Mouse (Mus musculus) CH12.LX (cell line): ENCODE measurements around the gene Fam161b. TPM values are rescaled to one million over a fixed set of nuclear protein-coding genes. Genes with fewer than 3 reads are reported as not detected.

Experiments used
- DNase-seq: peaks from one replicate; pipeline ENCODE4 v3.0.0-alpha.2; 2013; ENCODE audit errors: extremely low read depth
- H3K27ac ChIP-seq: 2 replicates; pipeline ENCODE4 v1.5.1; 2012; ENCODE audit warnings: low read depth, mild to moderate bottlenecking, control low read depth, moderate library complexity; ENCODE audit not compliant: insufficient read depth
- H3K27me3 ChIP-seq: replicated peaks from 2 replicates; pipeline ENCODE3; 2012; ENCODE audit warnings: inconsistent platforms
- H3K36me3 ChIP-seq, 2 experiments: replicated peaks in 1 of 2; 2 replicates each; pipeline versions ENCODE3 to v1.6.1; 2012; ENCODE audit warnings: inconsistent platforms in 1 of 2, low read length in 1 of 2, mild to moderate bottlenecking in 1 of 2, mixed read lengths in 1 of 2, moderate library complexity in 1 of 2; ENCODE audit not compliant: control insufficient read depth in 1 of 2, insufficient read depth in 1 of 2
- H3K4me1 ChIP-seq, 2 experiments: 2 replicates each; pipeline ENCODE4 v1.6.1; 2012; ENCODE audit warnings: inconsistent platforms in 1 of 2, moderate library complexity in 1 of 2; ENCODE audit not compliant: insufficient read depth in 2 of 2, control insufficient read depth in 1 of 2
- H3K4me2 ChIP-seq: 2 replicates; pipeline ENCODE4 v1.6.1; 2012; ENCODE audit warnings: low read depth, mild to moderate bottlenecking, control low read depth; ENCODE audit not compliant: poor library complexity, insufficient read depth, severe bottlenecking
- H3K4me3 ChIP-seq, 3 experiments: fragments of 150-350 bp in 1 of 3; sonication (generic) in 1 of 3; replicated peaks in 1 of 3; 2 replicates each; pipeline versions ENCODE3 to v1.5.1; 2011 to 2012; ENCODE audit warnings: low read depth in 2 of 3, low read length in 2 of 3, mild to moderate bottlenecking in 2 of 3, moderate library complexity in 2 of 3, control low read depth in 1 of 3, improper control_type of control experiment in 1 of 3, inconsistent platforms in 1 of 3, mixed read lengths in 1 of 3; ENCODE audit not compliant: poor library complexity in 1 of 3
- H3K79me2 ChIP-seq: replicated peaks from 2 replicates; pipeline ENCODE4 v1.6.1; 2012; ENCODE audit warnings: mild to moderate bottlenecking, moderate library complexity; ENCODE audit not compliant: control insufficient read depth, poor library complexity, insufficient read depth, severe bottlenecking; ENCODE audit errors: extremely low read depth
- H3K9ac ChIP-seq: 2 replicates; pipeline ENCODE4 v1.6.1; 2012; ENCODE audit warnings: low read depth, mild to moderate bottlenecking, control low read depth, moderate library complexity; ENCODE audit not compliant: insufficient read depth
- H3K9me3 ChIP-seq: replicated peaks from 2 replicates; pipeline ENCODE3; 2012; ENCODE audit warnings: low read length, inconsistent platforms, mixed read lengths
- BHLHE40 ChIP-seq: IDR thresholded peaks from 2 replicates; pipeline ENCODE4 v1.6.1; 2011; ENCODE audit warnings: mild to moderate bottlenecking, low read depth, low read length, improper control_type of control experiment
- CHD2 ChIP-seq: IDR thresholded peaks from 2 replicates; pipeline ENCODE4 v1.6.1; 2011; ENCODE audit warnings: low read length, improper control_type of control experiment
- CTCF ChIP-seq, 2 experiments: IDR thresholded peaks in 1 of 2; conservative IDR thresholded peaks in 1 of 2; 2 replicates each; pipeline ENCODE4 v1.5.1; 2011 to 2012; ENCODE audit warnings: low read depth in 2 of 2, low read length in 2 of 2, improper control_type of control experiment in 1 of 2, inconsistent platforms in 1 of 2, mild to moderate bottlenecking in 1 of 2, moderate library complexity in 1 of 2
- E2F4 ChIP-seq: IDR thresholded peaks from 2 replicates; pipeline ENCODE4 v1.6.1; 2011; ENCODE audit warnings: low read depth, low read length, improper control_type of control experiment; ENCODE audit not compliant: insufficient replicate concordance
- ELF1 ChIP-seq: IDR thresholded peaks from 2 replicates; pipeline ENCODE4 v1.6.1; 2014; ENCODE audit warnings: low read depth, mild to moderate bottlenecking, inconsistent platforms, low read length, improper control_type of control experiment
- EP300 ChIP-seq: IDR thresholded peaks from 2 replicates; pipeline ENCODE4 v1.6.1; 2011; ENCODE audit warnings: low read length, improper control_type of control experiment
- ETS1 ChIP-seq: conservative IDR thresholded peaks from 2 replicates; pipeline ENCODE4 v1.6.1; 2012; ENCODE audit warnings: low read depth, mild to moderate bottlenecking, inconsistent platforms, low read length, improper control_type of control experiment, moderate library complexity
- GABPA ChIP-seq: IDR thresholded peaks from 2 replicates; pipeline ENCODE4 v1.6.1; 2012; ENCODE audit warnings: low read depth, low read length, improper control_type of control experiment, inconsistent platforms; ENCODE audit not compliant: insufficient replicate concordance
- HCFC1 ChIP-seq: IDR thresholded peaks from 2 replicates; pipeline ENCODE4 v1.6.1; 2012; ENCODE audit warnings: low read depth, mild to moderate bottlenecking, inconsistent platforms, low read length, improper control_type of control experiment
- IRF4 ChIP-seq: IDR thresholded peaks from 2 replicates; pipeline ENCODE4 v1.6.1; 2014; ENCODE audit warnings: low read depth, mild to moderate bottlenecking, inconsistent platforms, low read length, improper control_type of control experiment
- JUN ChIP-seq: IDR thresholded peaks from 2 replicates; pipeline ENCODE4 v1.6.1; 2011; ENCODE audit warnings: low read depth, mild to moderate bottlenecking, low read length, improper control_type of control experiment, moderate library complexity; ENCODE audit not compliant: insufficient read depth
- JUND ChIP-seq: conservative IDR thresholded peaks from 2 replicates; pipeline ENCODE4 v1.6.1; 2011; ENCODE audit warnings: low read depth, low read length, improper control_type of control experiment
- MAFK ChIP-seq: IDR thresholded peaks from 2 replicates; pipeline ENCODE4 v1.6.1; 2011; ENCODE audit warnings: low read length, improper control_type of control experiment; ENCODE audit not compliant: insufficient replicate concordance
- MAZ ChIP-seq: IDR thresholded peaks from 2 replicates; pipeline ENCODE4 v1.6.1; 2012; ENCODE audit warnings: low read depth, mild to moderate bottlenecking, inconsistent platforms, low read length, improper control_type of control experiment, moderate library complexity
- MEF2A ChIP-seq: IDR thresholded peaks from 2 replicates; pipeline ENCODE4 v1.6.1; 2014; ENCODE audit warnings: low read depth, mild to moderate bottlenecking, inconsistent platforms, low read length, improper control_type of control experiment, borderline replicate concordance
- MXI1 ChIP-seq: IDR thresholded peaks from 2 replicates; pipeline ENCODE4 v1.6.1; 2011; ENCODE audit warnings: mild to moderate bottlenecking, low read depth, low read length, improper control_type of control experiment
- MYC ChIP-seq: IDR thresholded peaks from 2 replicates; pipeline ENCODE4 v1.6.1; 2011; ENCODE audit warnings: low read depth, mild to moderate bottlenecking, improper control_type of control experiment, low read length
- NELFE ChIP-seq: IDR thresholded peaks from 2 replicates; pipeline ENCODE4 v1.6.1; 2011; ENCODE audit warnings: low read depth, low read length, improper control_type of control experiment
- POLR2A ChIP-seq: IDR thresholded peaks from 2 replicates; pipeline ENCODE4 v1.6.1; 2011; ENCODE audit warnings: low read depth, mild to moderate bottlenecking, improper control_type of control experiment, low read length
- POLR2AphosphoS2 ChIP-seq: IDR thresholded peaks from 2 replicates; pipeline ENCODE4 v1.6.1; 2011; ENCODE audit warnings: low read depth, low read length, improper control_type of control experiment
- RAD21 ChIP-seq: IDR thresholded peaks from 2 replicates; pipeline ENCODE4 v1.6.1; 2011; ENCODE audit warnings: low read depth, mild to moderate bottlenecking, low read length, improper control_type of control experiment, moderate library complexity
- RCOR1 ChIP-seq: conservative IDR thresholded peaks from 2 replicates; pipeline ENCODE4 v1.6.1; 2012; ENCODE audit warnings: low read depth, mild to moderate bottlenecking, inconsistent platforms, low read length, improper control_type of control experiment
- SIN3A ChIP-seq: IDR thresholded peaks from 2 replicates; pipeline ENCODE4 v1.6.1; 2012; ENCODE audit warnings: low read length, improper control_type of control experiment, inconsistent platforms
- SMC3 ChIP-seq: IDR thresholded peaks from 2 replicates; pipeline ENCODE4 v1.6.1; 2011; ENCODE audit warnings: low read depth, low read length, improper control_type of control experiment
- TBP ChIP-seq: conservative IDR thresholded peaks from 2 replicates; pipeline ENCODE4 v1.6.1; 2011; ENCODE audit warnings: low read depth, low read length, improper control_type of control experiment
- UBTF ChIP-seq: IDR thresholded peaks from 2 replicates; pipeline ENCODE4 v1.6.1; 2012; ENCODE audit warnings: low read depth, mild to moderate bottlenecking, inconsistent platforms, low read length, improper control_type of control experiment, moderate library complexity
- USF2 ChIP-seq: conservative IDR thresholded peaks from 2 replicates; pipeline ENCODE4 v1.6.1; 2011; ENCODE audit warnings: low read depth, low read length, improper control_type of control experiment
- ZC3H11A ChIP-seq: IDR thresholded peaks from 2 replicates; pipeline ENCODE4 v1.6.1; 2012; ENCODE audit warnings: low read depth, mild to moderate bottlenecking, inconsistent platforms, low read length, improper control_type of control experiment
- ZKSCAN1 ChIP-seq: IDR thresholded peaks from 2 replicates; pipeline ENCODE4 v1.6.1; 2012; ENCODE audit warnings: low read depth, inconsistent platforms, low read length, improper control_type of control experiment, borderline replicate concordance
- ZNF384 ChIP-seq: IDR thresholded peaks from 2 replicates; pipeline ENCODE4 v1.6.1; 2012; ENCODE audit warnings: low read depth, low read length, improper control_type of control experiment, inconsistent platforms
- dilution Hi-C: fragments of 300-500 bp; cut with MboI; formaldehyde crosslinking; loops from 2 replicates; pipeline ENCODE4 v1.14.3; 2020; ENCODE audit warnings: low sequenced_read_pairs; ENCODE audit not compliant: extremely low pct_unique_long_range_greater_than_20kb, extremely low pct_ligation_motif_present
- in situ Hi-C: fragments of 300-500 bp; cut with MboI; formaldehyde crosslinking; loops from 3 replicates; pipeline ENCODE4 v1.14.3; 2019; ENCODE audit warnings: low sequenced_read_pairs, low pct_ligation_motif_present, low pct_unique_long_range_greater_than_20kb, mixed read lengths
- polyA plus RNA-seq: library from polyadenylated mRNA; unstranded; fragments of >175 nt; gene quantifications from 2 replicates; pipeline ENCODE4 v1.2.1, GENCODE M21; 2012; ENCODE audit warnings: low read depth; ENCODE audit not compliant: insufficient read length
- total RNA-seq, 2 experiments: library from RNA; depleted of rRNA; stranded (reverse); fragments of 300-350 nt in 1 of 2; fragments of >200 nt in 1 of 2; gene quantifications; 2 replicates each; pipeline ENCODE4 v1.2.3; 2012 to 2014

The Fam161b gene
- total and polyA plus RNA-seq, 3 experiments = 0.80 to 0.98 (median 0.87) TPM

DNA sequence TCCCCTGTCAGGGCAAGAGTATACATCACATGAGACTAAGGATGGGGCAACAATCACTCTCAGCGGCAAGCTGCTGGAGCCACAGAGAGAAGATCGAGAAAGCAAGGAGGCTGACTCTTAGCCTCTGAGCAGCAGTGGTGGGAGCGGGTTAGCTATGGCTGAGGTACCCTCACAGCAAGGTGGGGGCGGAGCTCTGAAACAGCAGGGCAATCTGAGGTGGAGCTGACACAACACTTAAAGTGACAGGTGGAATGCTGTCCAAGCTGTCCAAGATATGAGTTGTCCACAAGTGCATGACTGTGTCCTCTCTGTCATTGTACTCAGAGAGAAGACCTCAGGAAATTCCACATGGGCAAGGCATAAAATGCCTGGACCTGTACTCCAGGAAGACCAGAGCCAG is 20.7 kb upstream of the Fam161b start:
- peaks cover 0 to 8% of the 10 kb centered on the region in 2 experiments for H3K36me3 ChIP-seq
- no peak overlapping the region for H3K4me3 ChIP-seq
- no peaks in the 10 kb centered on the region for H3K79me2 ChIP-seq
- in situ Hi-C loops (no loop called here), dilution Hi-C loops (no loop called here)
- no peak overlapping the region for H3K4me2 ChIP-seq
- DNase-seq = no peak
- TF ChIP-seq SMC3 (no peak), RAD21 (no peak)
- no peak overlapping the region for H3K27ac ChIP-seq
- no peak overlapping the region for H3K9ac ChIP-seq
- 0 out of 4 replicates have a peak, but pooled peaks cover 0 to 5% of the 10 kb centered on the region in 2 experiments for H3K4me1 ChIP-seq
- no peaks in the 10 kb centered on the region for H3K27me3 ChIP-seq
- H3K9me3 ChIP-seq = no peaks in the 10 kb centered on the region

DNA sequence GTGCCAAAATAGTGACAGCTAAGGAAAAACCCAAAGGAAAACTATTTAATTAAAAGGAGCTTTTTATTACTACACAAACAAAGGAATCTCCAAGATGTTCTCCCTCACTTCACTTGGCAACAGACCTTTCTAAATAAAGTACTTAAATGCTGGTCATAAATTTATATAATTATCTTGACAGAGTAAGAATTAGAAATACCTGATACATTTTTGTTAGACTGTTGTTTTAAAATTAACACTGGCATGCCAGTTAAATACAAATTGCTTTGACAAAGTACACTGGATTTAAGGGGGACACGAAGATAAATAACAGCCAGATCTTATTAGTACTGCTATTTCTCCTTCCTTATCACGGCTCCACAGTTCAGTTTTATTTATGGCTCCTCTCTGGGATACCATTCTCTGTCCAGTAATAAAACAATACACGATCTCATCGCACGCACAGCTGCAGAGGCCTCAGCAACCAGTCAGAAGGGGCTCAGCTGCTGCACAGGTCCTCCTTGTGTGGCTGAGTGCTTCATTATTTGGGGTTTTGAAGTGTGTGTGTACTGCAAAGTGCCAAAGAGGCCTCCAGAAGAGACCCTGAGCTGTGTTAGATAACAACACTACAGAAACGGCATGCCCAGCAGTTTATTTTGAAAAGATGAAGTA is 12.3 kb upstream of the Fam161b start:
- H3K36me3 ChIP-seq = peaks cover 38 to 66% of the 10 kb centered on the region in 2 experiments
- dilution Hi-C loops (no loop called here), in situ Hi-C loops (no loop called here)

GRCm38 (mm10) chr12:84371647-84372046 is 10.0 kb upstream of the Fam161b start:
- in situ Hi-C loops = no loop called here
- H3K4me3 ChIP-seq = no peak overlapping the region
- DNase-seq = no peak
- no peaks in the 10 kb centered on the region for H3K9me3 ChIP-seq
- H3K4me1 ChIP-seq = no peaks in the 10 kb centered on the region
- H3K79me2 ChIP-seq = no peaks in the 10 kb centered on the region
- H3K27me3 ChIP-seq = no peaks in the 10 kb centered on the region
- no peak overlapping the region for H3K9ac ChIP-seq
- dilution Hi-C loops = no loop called here
- no peak overlapping the region for H3K27ac ChIP-seq
- H3K36me3 ChIP-seq = peaks cover 49 to 82% of the 10 kb centered on the region in 2 experiments
- no peak overlapping the region for H3K4me2 ChIP-seq
- no peak for TF ChIP-seq RCOR1
- TF ChIP-seq E2F4 = no peak
- no peak for TF ChIP-seq MAFK
- TF ChIP-seq GABPA = no peak
- no peak for TF ChIP-seq NELFE
- no peak for TF ChIP-seq ZC3H11A
- no peak for TF ChIP-seq ZNF384
- no peak for TF ChIP-seq SMC3
- TF ChIP-seq POLR2A = no peak
- TF ChIP-seq ZKSCAN1 = no peak
- TF ChIP-seq MXI1 = no peak
- no peak for TF ChIP-seq MEF2A
- no peak for TF ChIP-seq CTCF (conservative IDR thresholded peaks at IDR 0.05 in 1 of 2, IDR thresholded peaks at IDR 0.05 in 1 of 2; ENCODE audit: low read depth in 2 of 2, low read length in 2 of 2)
- no peak for TF ChIP-seq BHLHE40
- no peak for TF ChIP-seq ELF1
- TF ChIP-seq UBTF = no peak
- TF ChIP-seq JUN = no peak
- no peak for TF ChIP-seq IRF4
- no peak for TF ChIP-seq ETS1

More for the DNA sequence above, 12.3 kb upstream of the Fam161b start:
- Histone ChIP-seq H3K27ac (no peak overlapping the region), H3K4me3 (no peak overlapping the region), H3K27me3 (no peaks in the 10 kb centered on the region), H3K4me2 (no peak overlapping the region), H3K4me1 (no peaks in the 10 kb centered on the region), H3K79me2 (no peaks in the 10 kb centered on the region), H3K9ac (no peak overlapping the region), H3K9me3 (no peaks in the 10 kb centered on the region)
- DNase-seq = no peak
- no peak for TF ChIP-seq JUND
- TF ChIP-seq USF2 = no peak
- TF ChIP-seq TBP = no peak
- no peak for TF ChIP-seq MAFK
- no peak for TF ChIP-seq EP300
- TF ChIP-seq POLR2AphosphoS2 = no peak
- TF ChIP-seq MAZ = no peak
- no peak for TF ChIP-seq MEF2A
- TF ChIP-seq ZKSCAN1 = no peak
- no peak for TF ChIP-seq NELFE
- no peak for TF ChIP-seq HCFC1
- TF ChIP-seq ETS1 = no peak
- no peak for TF ChIP-seq CHD2
- TF ChIP-seq SIN3A = no peak
- no peak for TF ChIP-seq MYC
- no peak for TF ChIP-seq BHLHE40
